Mouse (Mus musculus) left cerebral cortex, adult 8-10 months (tissue): Measurements from ENCODE around the gene Irf2bp1. TPM values are rescaled to one million over a fixed set of nuclear protein-coding genes. Genes with fewer than 3 reads are reported as not detected.

Experiments
- DNase-seq, 2 experiments: peaks; one replicate each; pipeline ENCODE4 v3.0.0; 2022; ENCODE audit warnings: low spot score in 2 of 2
- total RNA-seq, 4 experiments: library from RNA; stranded (reverse); gene quantifications; 2 replicates each; pipeline ENCODE4 v1.2.4; 2022

Gene Irf2bp1
- total RNA-seq, 4 experiments from 2014 or later = 51.2 to 54.1 (median 53.2) TPM

GRCm38 (mm10) chr7:19024581-19025255 lies 20.9 kb downstream of the Irf2bp1 start:
- no peak for DNase-seq

GRCm38 (mm10) chr7:19028067-19028466 lies 24.2 kb downstream of the Irf2bp1 start:
- no peak for DNase-seq

GRCm38 (mm10) chr7:19029084-19029653 lies 25.3 kb downstream of the Irf2bp1 start:
- no peak for DNase-seq

GRCm38 (mm10) chr7:19031641-19032040 lies 27.8 kb downstream of the Irf2bp1 start:
- no peak for DNase-seq

- DNase-seq = no peak
These were observed 40.8 kb downstream of the Irf2bp1 start for GRCm38 (mm10) chr7:19044616-19045015.

GRCm38 (mm10) chr7:19046286-19047069 lies 42.6 kb downstream of the Irf2bp1 start:
- DNase-seq = no peak

- no peak for DNase-seq
These were observed 44.2 kb downstream of the Irf2bp1 start for GRCm38 (mm10) chr7:19048006-19048527.

- no peak for DNase-seq
These were observed 45.4 kb downstream of the Irf2bp1 start for GRCm38 (mm10) chr7:19049252-19049651.

GRCm38 (mm10) chr7:19050172-19050571 lies 46.3 kb downstream of the Irf2bp1 start:
- DNase-seq = peak in 1 of 2 experiments; percentile 60

GRCm38 (mm10) chr7:19051161-19051560 lies 47.3 kb downstream of the Irf2bp1 start:
- no peak for DNase-seq

GRCm38 (mm10) chr7:19052345-19053135 lies 48.7 kb downstream of the Irf2bp1 start:
- DNase-seq = peak; percentile 37 to 80

- no peak for DNase-seq
These were observed 49.3 kb downstream of the Irf2bp1 start for GRCm38 (mm10) chr7:19053136-19053532.

GRCm38 (mm10) chr7:19054047-19054776 lies 50.4 kb downstream of the Irf2bp1 start, which contains the start of gene Rsph6a:
TSS of gene Rsph6a (plus strand) at chr7:19054690.
- DNase-seq = no peak

- no peak for DNase-seq
These were observed 50.9 kb downstream of the Irf2bp1 start for GRCm38 (mm10) chr7:19054777-19055076.

GRCm38 (mm10) chr7:19055108-19055507 lies 51.3 kb downstream of the Irf2bp1 start:
- no peak for DNase-seq

Other genes starting within 250 kb of the Irf2bp1 start
- not detected for gene Psg19, start 205.5 kb upstream of the Irf2bp1 start, total RNA-seq
- gene Psg17, start 182.4 kb upstream of the Irf2bp1 start, total RNA-seq = not detected
- gene Mill2, start 164.1 kb upstream of the Irf2bp1 start, total RNA-seq = 1 to 10 TPM; 1.5 to 2.2 (median 1.9) TPM
- gene Pglyrp1, start 132.7 kb upstream of the Irf2bp1 start, total RNA-seq = 10 to 100 TPM in 3 of 4 experiments, 1 to 10 TPM in 1; 9.4 to 15.3 (median 12.8) TPM
- gene Ccdc61, start 93.6 kb upstream of the Irf2bp1 start, total RNA-seq = 10 to 100 TPM; 11.5 to 12.8 (median 12.2) TPM
- 10 to 100 TPM; 67.1 to 75.1 (median 69.9) TPM for gene Nova2, start 78.2 kb upstream of the Irf2bp1 start, total RNA-seq
- gene Nanos2, start 16.6 kb upstream of the Irf2bp1 start, total RNA-seq = 1 to 10 TPM in 2 of 4 experiments, under 1 TPM in 2; 0.53 to 1.3 (median 1.0) TPM
- 10 to 100 TPM; 54.2 to 60.5 (median 57.6) TPM for gene Mypop, start 12.8 kb upstream of the Irf2bp1 start, total RNA-seq
- not detected for gene Foxa3, start 19.5 kb downstream of the Irf2bp1 start, total RNA-seq
- gene Sympk, start 20.3 kb downstream of the Irf2bp1 start, total RNA-seq = 100 to 1,000 TPM; 104 to 113 (median 111) TPM
- gene Rsph6a, start 50.6 kb downstream of the Irf2bp1 start, total RNA-seq = under 1 TPM in 3 of 4 experiments, not detected in 1; 0.24 to 0.79 (median 0.32) TPM
- gene Dmwd, start 72.2 kb downstream of the Irf2bp1 start, total RNA-seq = 100 to 1,000 TPM; 139 to 148 (median 143) TPM
- 10 to 100 TPM; 25.0 to 39.7 (median 31.6) TPM for gene Dmpk, start 79.8 kb downstream of the Irf2bp1 start, total RNA-seq
- 1 to 10 TPM; 2.0 to 2.5 (median 2.3) TPM for gene Six5, start 90.5 kb downstream of the Irf2bp1 start, total RNA-seq
- gene Gm4969, start 114.3 kb downstream of the Irf2bp1 start, total RNA-seq = under 1 TPM in 3 of 4 experiments, not detected in 1; 0.37 to 0.68 (median 0.48) TPM
- gene Fbxo46, start 115.8 kb downstream of the Irf2bp1 start, total RNA-seq = 10 to 100 TPM; 13.2 to 15.7 (median 14.2) TPM
- 10 to 100 TPM; 16.5 to 19.2 (median 18.6) TPM for gene Qpctl, start 145.2 kb downstream of the Irf2bp1 start, total RNA-seq
- gene Snrpd2, start 145.7 kb downstream of the Irf2bp1 start, total RNA-seq = 10 to 100 TPM; 73.5 to 79.4 (median 76.1) TPM
- gene Gipr, start 162.1 kb downstream of the Irf2bp1 start, total RNA-seq = 1 to 10 TPM; 1.2 to 2.5 (median 1.5) TPM
- gene Eml2, start 172.4 kb downstream of the Irf2bp1 start, total RNA-seq = 100 to 1,000 TPM; 159 to 188 (median 167) TPM
- 1 to 10 TPM; 2.2 to 2.7 (median 2.5) TPM for gene Gpr4, start 208.5 kb downstream of the Irf2bp1 start, total RNA-seq
- gene Opa3, start 224.3 kb downstream of the Irf2bp1 start, total RNA-seq = 10 to 100 TPM; 40.2 to 46.7 (median 43.1) TPM